Mouse (Mus musculus): ENCODE measurements around the gene Acnat1.

- TF ChIP-seq CTCF (IDR thresholded peaks at IDR 0.05; ENCODE audit: borderline replicate concordance, insufficient read depth, low read depth, low read length) (no peak), POLR2A (IDR thresholded peaks at IDR 0.05; ENCODE audit: borderline replicate concordance, insufficient read depth, low read length) (no peak)
Measured at GRCm38 (mm10) chr4:49503563-49503962, 29.9 kb upstream of the Acnat1 start.

Measured in cerebellum, adult 2 months (tissue).